Mouse (Mus musculus) layer of hippocampus, adult 2 months (tissue): ENCODE results near the gene Acbd6. TPM values are rescaled to one million over a fixed set of nuclear protein-coding genes. Genes with fewer than 3 reads are reported as not detected.

Experiments used
- DNase-seq, 2 experiments: peaks; one replicate each; pipeline ENCODE4 v3.0.0; 2022; ENCODE audit warnings: low spot score in 2 of 2
- H3K27ac ChIP-seq: fragments of 200-600 bp; 2 replicates; pipeline ENCODE4 v1.8.1; 2022
- H3K4me3 ChIP-seq: fragments of 200-600 bp; 2 replicates; pipeline ENCODE4 v1.8.1; 2022; ENCODE audit warnings: mild to moderate bottlenecking
- CTCF ChIP-seq: fragments of 200-600 bp; conservative IDR thresholded peaks from 2 replicates; pipeline ENCODE4 v1.8.1; 2022; ENCODE audit warnings: antibody characterized with exemption, mild to moderate bottlenecking, moderate library complexity
- total RNA-seq, 2 experiments: library from RNA; stranded (reverse); gene quantifications; 2 replicates each; pipeline ENCODE4 v1.2.3; 2021

Acbd6 gene
- total RNA-seq, 2 experiments from 2014 or later: 88.1 to 90.1 TPM

DNA sequence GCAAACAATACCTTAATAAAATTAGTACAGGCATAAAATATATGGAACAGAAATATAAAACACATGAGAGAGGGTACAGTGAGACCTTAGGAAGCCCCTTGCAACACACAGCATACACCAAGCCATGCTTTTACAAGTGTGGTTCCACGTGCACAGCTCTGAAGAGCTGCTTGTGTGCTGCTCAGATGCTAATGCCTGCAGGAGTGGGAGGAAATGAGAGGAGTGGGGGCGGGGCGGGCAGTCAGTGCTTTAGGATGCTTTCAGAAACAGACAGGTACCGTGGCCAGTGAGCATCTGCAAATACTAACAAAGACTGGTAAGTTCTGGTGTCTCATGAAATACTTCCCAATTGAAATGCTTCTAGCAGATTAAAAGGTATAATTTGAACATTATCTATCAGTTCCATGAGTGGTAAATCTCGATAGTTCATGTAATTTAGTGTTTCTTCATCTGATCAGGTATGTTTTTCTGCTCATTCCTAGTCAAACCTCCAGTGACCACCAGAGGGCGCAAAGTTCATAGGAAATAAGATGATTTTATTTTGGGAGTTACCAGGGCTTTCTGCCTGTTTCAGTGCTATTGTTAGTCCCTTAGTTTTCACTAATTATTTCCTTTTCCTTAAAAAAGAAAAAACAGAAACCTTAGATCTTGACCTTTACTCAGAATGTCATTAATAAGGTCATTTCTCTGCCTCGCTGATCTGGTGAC is 17.2 kb downstream of the Acbd6 start:
- TF ChIP-seq CTCF: peak; percentile 96
- Histone ChIP-seq H3K27ac (no peak overlapping the region), H3K4me3 (no peak overlapping the region)
- peak; percentile 74 to 88 for DNase-seq

GRCm38 (mm10) chr1:155576432-155576831 is 18.5 kb downstream of the Acbd6 start:
- DNase-seq: peak; percentile 28 to 63
- TF ChIP-seq CTCF: peak; percentile 96
- no peak overlapping the region for H3K4me3 ChIP-seq
- no peak overlapping the region for H3K27ac ChIP-seq

DNA sequence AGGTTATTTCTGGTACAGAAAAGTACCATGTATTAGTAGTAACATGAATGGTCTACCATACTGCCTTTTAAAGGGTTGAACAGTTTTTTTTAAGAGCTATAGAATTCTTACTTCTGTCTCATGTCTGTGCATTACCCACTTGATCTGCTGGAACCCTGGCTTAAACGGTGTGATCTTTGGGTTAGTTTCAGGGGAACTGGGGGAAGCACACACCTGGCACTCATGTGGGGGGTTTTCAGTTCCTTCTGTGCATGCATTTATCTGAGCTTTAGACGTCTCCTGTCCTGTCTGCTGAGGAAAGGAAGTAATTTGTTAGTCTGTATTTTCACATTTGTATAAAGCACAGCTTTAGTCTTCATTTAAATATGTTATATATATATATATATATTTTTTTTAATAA is 19.4 kb downstream of the Acbd6 start:
- Histone ChIP-seq H3K27ac (no peak overlapping the region), H3K4me3 (no peak overlapping the region)
- no peak for TF ChIP-seq CTCF
- DNase-seq: no peak

DNA sequence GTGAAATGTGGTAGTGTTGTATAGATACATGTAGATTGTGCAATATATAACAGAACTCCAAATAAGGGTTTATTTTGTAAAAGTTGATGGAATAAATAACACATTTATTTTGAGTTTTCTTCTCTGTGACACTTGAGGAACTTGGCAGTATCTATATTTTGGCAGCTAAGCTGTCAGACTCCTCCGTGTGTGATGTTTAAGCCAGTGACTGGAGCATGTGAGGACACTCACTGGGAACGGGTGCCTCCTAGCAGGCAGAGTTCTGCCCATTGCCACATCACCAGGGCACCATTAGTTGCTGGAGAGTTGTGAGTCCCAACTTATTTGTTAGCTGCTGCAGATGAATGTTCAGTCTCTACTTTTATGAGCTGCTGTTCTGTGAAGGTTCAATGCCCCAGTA is 30.0 kb downstream of the Acbd6 start:
- TF ChIP-seq CTCF: no peak
- no peak overlapping the region for H3K4me3 ChIP-seq
- DNase-seq: no peak
- no peak overlapping the region for H3K27ac ChIP-seq

DNA sequence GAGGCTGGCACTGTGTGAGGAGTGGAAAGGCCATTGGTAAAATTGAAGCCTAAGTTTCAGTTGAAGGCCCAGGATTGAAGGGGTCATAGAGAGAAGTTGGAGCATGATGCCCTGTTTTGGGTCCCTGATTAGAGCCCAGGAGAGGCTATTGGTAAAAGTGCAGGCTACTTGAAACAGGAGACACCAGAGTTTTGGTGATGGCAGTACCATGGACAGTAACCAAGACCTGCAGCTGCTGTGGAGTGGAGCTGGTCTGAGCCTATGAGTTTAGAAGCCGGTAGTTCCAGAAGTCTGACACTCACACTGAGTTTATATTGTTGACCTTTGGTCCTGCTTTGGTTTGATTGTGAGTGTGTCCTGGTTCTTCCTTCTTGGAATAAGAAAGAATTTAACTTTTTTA is 36.2 kb downstream of the Acbd6 start:
- TF ChIP-seq CTCF: no peak
- H3K27ac ChIP-seq: no peak overlapping the region
- no peak overlapping the region for H3K4me3 ChIP-seq
- DNase-seq: no peak

- H3K4me3 ChIP-seq: no peak overlapping the region
- no peak for DNase-seq
- no peak overlapping the region for H3K27ac ChIP-seq
- no peak for TF ChIP-seq CTCF
Measured at GRCm38 (mm10) chr1:155596576-155596975, 38.7 kb downstream of the Acbd6 start.

DNA sequence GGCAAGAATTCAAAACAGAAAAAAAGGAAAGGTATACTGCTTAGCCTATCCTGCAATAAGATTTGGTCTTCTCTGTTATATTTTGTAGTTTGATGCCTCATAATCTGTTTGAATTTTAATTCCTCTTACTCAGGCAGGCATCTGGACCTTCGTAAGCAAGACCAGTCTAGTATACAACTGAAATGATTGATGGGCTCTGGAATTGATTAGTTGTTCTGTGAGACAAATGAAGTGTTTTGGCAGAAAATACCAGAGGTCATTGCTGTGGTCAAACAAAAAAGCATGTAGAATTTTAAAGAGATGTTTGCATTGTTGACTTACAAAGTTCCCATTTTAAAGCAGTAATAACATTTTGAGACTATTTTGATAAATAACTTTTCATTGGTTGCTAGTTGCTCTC is 46.8 kb downstream of the Acbd6 start:
- Histone ChIP-seq H3K27ac (no peak overlapping the region), H3K4me3 (no peak overlapping the region)
- no peak for TF ChIP-seq CTCF
- DNase-seq: no peak

DNA sequence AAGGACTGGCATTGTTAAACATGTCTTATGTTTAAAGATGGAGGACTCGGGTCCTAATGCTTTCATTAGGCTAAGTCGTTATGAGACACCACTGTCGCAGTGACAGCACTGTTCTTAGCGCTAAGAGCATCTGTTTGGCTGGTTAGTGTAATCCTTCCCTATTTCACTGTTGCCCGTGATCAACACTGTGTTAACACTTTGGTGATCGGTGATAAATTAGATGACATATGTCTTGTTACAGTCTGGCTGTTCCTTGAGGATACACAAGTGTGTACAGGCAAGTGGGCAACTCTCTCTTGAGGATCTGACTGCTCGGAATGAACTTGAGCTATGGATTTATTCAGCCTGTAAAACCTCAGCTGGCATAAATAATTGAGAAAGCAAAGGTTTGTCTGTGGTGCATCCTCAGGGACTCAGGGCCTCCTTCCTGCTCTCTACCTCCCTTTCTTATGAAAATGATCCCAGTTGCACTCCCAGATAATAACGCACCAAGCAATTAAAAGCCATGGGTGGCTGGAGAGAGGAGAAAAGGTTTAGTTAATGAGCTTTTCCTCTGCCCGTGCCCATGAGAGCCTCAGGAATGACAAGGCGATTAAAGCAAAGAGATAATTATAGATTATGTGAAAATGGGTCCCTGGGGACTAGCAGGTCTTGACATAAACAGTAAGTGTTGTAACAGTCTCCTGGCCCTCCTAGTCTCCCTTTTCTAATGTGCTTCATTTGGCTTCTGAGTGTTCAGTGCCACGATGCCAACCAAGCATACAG is 47.7 kb downstream of the Acbd6 start:
- Histone ChIP-seq H3K27ac (no peak overlapping the region), H3K4me3 (no peak overlapping the region)
- no peak for DNase-seq
- no peak for TF ChIP-seq CTCF

DNA sequence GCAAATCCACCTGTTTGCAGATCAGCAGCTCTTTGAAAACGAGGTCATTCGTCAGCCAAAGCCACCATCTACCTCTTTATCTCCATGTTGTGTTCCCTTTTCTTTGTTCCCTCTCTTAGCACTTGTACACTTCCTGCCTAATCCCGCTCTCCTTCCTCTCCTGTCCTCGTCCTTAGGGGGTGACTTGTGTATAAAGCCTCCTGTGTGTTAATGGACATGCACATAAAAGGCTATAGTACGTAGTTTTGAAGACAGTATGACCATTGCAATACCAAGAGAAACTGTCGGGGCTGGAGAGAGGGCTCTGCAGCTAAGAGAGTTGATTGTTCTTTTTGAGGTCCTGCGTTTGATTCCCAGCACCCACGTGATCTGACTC is 48.2 kb downstream of the Acbd6 start:
- no peak overlapping the region for H3K4me3 ChIP-seq
- no peak overlapping the region for H3K27ac ChIP-seq
- no peak for TF ChIP-seq CTCF
- DNase-seq: no peak

DNA sequence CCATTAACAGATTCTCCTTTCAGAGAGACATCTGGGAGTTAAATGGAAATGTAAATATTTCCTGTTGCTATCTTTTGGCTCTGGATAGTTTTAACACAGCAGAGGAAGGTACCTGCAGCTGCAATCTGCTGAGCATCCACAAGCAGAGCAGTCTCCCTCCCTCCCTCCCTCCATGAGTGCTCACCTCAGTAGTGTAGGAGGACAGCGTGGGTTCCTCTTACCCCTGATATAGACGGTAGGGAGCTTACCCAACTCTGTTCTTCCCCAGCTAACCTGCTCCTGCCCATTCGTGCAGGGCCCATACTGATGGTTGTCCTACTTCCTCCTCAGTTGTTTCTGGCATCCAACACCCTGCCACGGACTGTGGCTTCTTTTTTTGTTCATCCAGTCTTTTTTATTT is 50.6 kb downstream of the Acbd6 start:
- Histone ChIP-seq H3K27ac (no peak overlapping the region), H3K4me3 (no peak overlapping the region)
- DNase-seq: no peak
- no peak for TF ChIP-seq CTCF

DNA sequence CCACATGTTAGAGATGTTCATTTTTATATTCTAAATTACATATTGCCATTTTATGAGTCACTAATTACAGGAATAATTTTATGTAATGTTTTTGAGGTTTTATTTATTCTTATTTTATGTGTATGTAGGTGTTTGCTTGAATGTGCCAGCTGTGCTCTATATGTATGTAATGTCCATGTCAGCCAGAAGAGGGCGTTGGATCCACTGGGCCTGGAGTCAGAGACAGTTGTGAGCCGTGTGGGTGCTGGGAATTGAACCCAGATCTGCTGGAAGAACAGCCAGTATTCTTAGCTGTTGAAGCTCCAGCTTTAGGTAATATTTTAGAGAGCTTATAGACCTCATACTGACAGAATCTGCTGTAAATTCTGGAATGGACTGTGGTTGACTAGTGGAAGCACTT is 56.5 kb downstream of the Acbd6 start:
- peak; percentile 50 for TF ChIP-seq CTCF

DNA sequence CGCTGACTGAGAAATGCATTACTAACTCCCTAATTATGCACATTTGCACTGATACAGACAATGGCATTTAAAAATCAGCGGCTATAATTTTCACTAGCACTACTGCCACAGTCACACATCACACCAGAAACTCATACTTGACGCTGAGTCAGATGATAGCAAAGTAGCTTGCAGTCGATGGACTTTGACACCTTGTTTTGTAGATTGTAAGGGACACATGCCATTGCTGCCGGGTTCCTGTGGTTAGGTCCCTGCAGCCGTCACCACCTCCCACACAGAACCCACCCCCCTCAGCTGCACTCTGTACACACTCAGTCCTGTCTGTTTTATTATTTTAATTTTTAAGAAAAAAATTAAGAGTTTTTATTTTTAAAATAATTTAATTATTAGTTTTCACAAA is 63.2 kb downstream of the Acbd6 start:
- TF ChIP-seq CTCF: no peak
- no peak overlapping the region for H3K27ac ChIP-seq
- no peak for DNase-seq
- H3K4me3 ChIP-seq: no peak overlapping the region

More for the DNA sequence above, 56.5 kb downstream of the Acbd6 start:
- DNase-seq: no peak
- Histone ChIP-seq H3K27ac (no peak overlapping the region), H3K4me3 (no peak overlapping the region)

GRCm38 (mm10) chr1:155623192-155623591 is 65.3 kb downstream of the Acbd6 start:
- Histone ChIP-seq H3K4me3 (no peak overlapping the region), H3K27ac (no peak overlapping the region)
- DNase-seq: no peak
- TF ChIP-seq CTCF: no peak

DNA sequence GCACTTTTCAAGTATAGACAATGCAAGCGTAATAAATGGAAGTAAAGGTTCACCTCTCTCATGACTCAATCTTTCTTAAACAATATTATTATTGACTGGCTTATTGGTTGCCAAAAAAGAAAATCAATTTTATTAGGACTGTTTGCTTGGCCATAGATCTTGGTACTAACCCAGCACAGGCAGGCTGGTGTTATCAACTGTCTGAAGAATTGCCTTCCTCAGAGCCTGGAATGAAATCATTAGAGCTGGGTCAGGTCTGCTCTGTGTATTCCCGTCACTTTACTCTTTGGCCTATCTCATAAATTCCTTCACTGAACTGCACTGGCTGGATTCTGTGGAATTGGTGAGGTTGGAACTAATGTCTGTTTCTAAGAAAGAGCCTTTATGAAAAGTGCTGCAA is 69.8 kb downstream of the Acbd6 start:
- TF ChIP-seq CTCF: no peak
- Histone ChIP-seq H3K27ac (no peak overlapping the region), H3K4me3 (no peak overlapping the region)
- no peak for DNase-seq
